Mouse (Mus musculus) neural tube, embryonic 15.5 days (tissue): ENCODE results near the gene Bglap3. TPM values are rescaled to one million over a fixed set of nuclear protein-coding genes. Genes with fewer than 3 reads are reported as not detected.
A peak's percentile ranks its signal among the peaks of the same experiment; 100 is the strongest.

Experiments used
- ATAC-seq: fragments of 200-750 bp; cut with Nextera tagmentation; 2 replicates; pipeline ENCODE4 v1.8.0; 2017; ENCODE audit warnings: mild to moderate bottlenecking, moderate TSS enrichment, moderate library complexity; ENCODE audit not compliant: low FRiP score
- H3K27ac ChIP-seq: fragments of 300-500 bp; sonication (generic); replicated peaks from 2 replicates; pipeline ENCODE4 v1.5.1; 2015; ENCODE audit warnings: mild to moderate bottlenecking, inconsistent platforms
- H3K27me3 ChIP-seq: fragments of 300-500 bp; sonication (generic); replicated peaks from 2 replicates; pipeline ENCODE4 v1.6.1; 2015; ENCODE audit warnings: inconsistent platforms
- H3K36me3 ChIP-seq: fragments of 300-500 bp; sonication (generic); 2 replicates; pipeline ENCODE4 v1.6.1; 2015; ENCODE audit warnings: inconsistent platforms
- H3K4me1 ChIP-seq: fragments of 300-500 bp; sonication (generic); 2 replicates; pipeline ENCODE4 v1.6.1; 2015; ENCODE audit warnings: inconsistent platforms
- H3K4me2 ChIP-seq: fragments of 300-500 bp; sonication (generic); 2 replicates; pipeline ENCODE4 v1.6.1; 2015; ENCODE audit warnings: inconsistent platforms, mild to moderate bottlenecking, moderate library complexity
- H3K4me3 ChIP-seq: fragments of 300-500 bp; sonication (generic); replicated peaks from 2 replicates; pipeline ENCODE4 v1.5.1; 2015; ENCODE audit warnings: mild to moderate bottlenecking, inconsistent platforms
- H3K9ac ChIP-seq: fragments of 300-500 bp; sonication (generic); replicated peaks from 2 replicates; pipeline ENCODE4 v1.6.1; 2015; ENCODE audit warnings: mild to moderate bottlenecking, inconsistent platforms
- H3K9me3 ChIP-seq: fragments of 300-500 bp; sonication (generic); replicated peaks from 2 replicates; pipeline ENCODE4 v1.6.1; 2016; ENCODE audit warnings: inconsistent platforms
- WGBS: fragments of 180-500 bp; shearing (Covaris S2); methylation state at CpG from one replicate; pipeline ENCODE4 v1.1.7; 2015; ENCODE audit warnings: mixed read lengths; 5-methylcytosine and 5-hydroxymethylcytosine counted together
- polyA plus RNA-seq: library from polyadenylated mRNA; unstranded; fragments of >200 nt; fragmentation: Nextera tagmentation; extraction: Ambion mirVana; gene quantifications from 2 replicates; pipeline ENCODE4 v1.2.1, GENCODE M21; 2015

The Bglap3 gene
- polyA plus RNA-seq, 1 experiment from 2014 or later: 0.15 TPM

DNA sequence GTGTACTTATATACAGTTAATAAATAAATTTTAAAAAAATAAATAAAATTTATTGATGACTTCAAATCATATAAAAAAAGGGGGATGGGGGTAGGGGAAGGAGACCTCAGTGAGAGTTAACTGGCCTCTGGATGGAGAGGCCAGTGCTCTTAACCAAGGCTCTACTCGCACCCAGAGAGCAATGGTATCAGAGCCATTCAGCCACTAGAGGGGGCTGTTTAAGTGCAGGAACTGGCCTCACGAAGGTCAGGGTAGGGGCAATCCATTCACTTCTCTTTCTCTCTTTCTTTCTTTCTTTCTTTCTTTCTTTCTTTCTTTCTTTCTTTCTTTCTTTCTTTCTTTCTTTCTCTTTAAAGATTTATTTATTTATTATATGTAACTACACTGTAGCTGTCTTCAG lies 41.3 kb downstream of the Bglap3 start:
- H3K9ac ChIP-seq: no peak overlapping the region
- no peak overlapping the region for H3K27ac ChIP-seq
- H3K4me2 ChIP-seq: no peak overlapping the region
- peaks cover 9% of the 10 kb centered on the region; the same call in 1 of the 2 replicates for H3K36me3 ChIP-seq
- no peaks in the 10 kb centered on the region for H3K9me3 ChIP-seq
- no peak overlapping the region for H3K4me3 ChIP-seq
- 23% methylated on average over 2 of the region's 2 CpGs for WGBS
- ATAC-seq: no peak
- no peaks in the 10 kb centered on the region for H3K27me3 ChIP-seq
- peaks cover 14% of the 10 kb centered on the region for H3K4me1 ChIP-seq

DNA sequence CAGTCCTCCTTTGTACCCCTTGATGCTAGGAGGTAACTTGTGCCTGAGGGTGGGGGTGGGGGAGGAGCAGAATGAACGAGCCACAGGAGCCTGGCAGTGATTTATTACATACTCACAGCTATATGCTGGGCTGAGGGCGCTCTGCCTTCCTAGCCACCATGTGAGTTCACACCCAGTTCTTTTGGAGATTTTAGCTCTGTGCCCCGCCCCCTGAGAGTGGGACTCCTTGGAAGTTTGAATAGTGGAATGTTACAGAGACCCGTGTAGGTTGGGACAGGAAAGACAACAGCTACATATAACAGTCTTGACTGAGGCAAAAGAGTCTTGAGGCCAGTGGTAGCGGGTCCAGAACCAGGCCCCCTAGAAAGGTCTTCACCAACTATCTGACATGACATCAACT lies 43.6 kb downstream of the Bglap3 start:
- Histone ChIP-seq H3K4me1 (peaks cover 20% of the 10 kb centered on the region), H3K36me3 (peaks cover 9% of the 10 kb centered on the region; the same call in 1 of the 2 replicates), H3K9ac (no peak overlapping the region), H3K9me3 (no peaks in the 10 kb centered on the region), H3K4me3 (no peak overlapping the region), H3K27me3 (no peaks in the 10 kb centered on the region), H3K27ac (no peak overlapping the region), H3K4me2 (no peak overlapping the region)
- 63% methylated on average over 5 of the region's 5 CpGs for WGBS
- ATAC-seq: no peak

DNA sequence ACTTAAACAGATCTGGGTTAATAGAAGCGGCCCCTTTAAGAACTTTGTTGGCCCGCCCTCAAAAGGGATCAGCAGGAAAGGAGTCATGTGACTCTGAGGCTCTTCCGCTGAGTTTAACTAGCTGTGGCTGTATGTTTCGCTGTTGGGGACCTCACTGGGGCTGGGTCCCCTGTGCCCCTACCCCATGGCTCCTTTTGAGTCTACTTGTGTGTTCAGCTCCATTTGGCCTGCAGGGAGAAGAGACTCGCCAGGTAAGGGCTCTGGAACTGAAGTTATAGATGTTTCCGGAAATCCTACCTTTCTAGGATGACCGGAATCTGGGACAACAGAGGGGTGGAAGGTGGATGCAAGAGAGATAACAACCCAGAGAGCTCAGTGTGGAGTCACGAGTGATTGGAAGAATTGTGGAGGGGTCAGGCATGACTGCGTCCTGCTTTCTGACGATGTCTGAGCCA lies 47.6 kb downstream of the Bglap3 start, which contains the start of gene Glmp:
Gene Glmp, plus strand, starts transcription at position 73 of the 455 bp plus-strand sequence.
- Histone ChIP-seq H3K9ac (peak within 1 kb of the TSS; percentile 79), H3K4me2 (peak within 1 kb of the TSS; percentile 89), H3K36me3 (peaks cover 40% of the 10 kb centered on the region), H3K4me3 (peak within 1 kb of the TSS; percentile 73), H3K27me3 (no peaks in the 10 kb centered on the region), H3K9me3 (no peaks in the 10 kb centered on the region), H3K27ac (peak within 1 kb of the TSS; percentile 43; the same call in 1 of the 2 replicates), H3K4me1 (peaks cover 20% of the 10 kb centered on the region)
- ATAC-seq: peak; percentile 88
- 2% methylated on average over 10 of the region's 10 CpGs for WGBS

Other genes with a start within 250 kb of the Bglap3 start
- gene Mef2d, start 230.4 kb downstream of the Bglap3 start, polyA plus RNA-seq: 14.3 and 20.3 TPM in 2 replicates
- gene Rhbg, start 118.0 kb downstream of the Bglap3 start, polyA plus RNA-seq: 0.78 and 0.83 TPM in 2 replicates
- 0.26 TPM in 1 of 2 replicates, not detected in the other for gene Gm38392, start 85.5 kb downstream of the Bglap3 start, polyA plus RNA-seq
- gene Tsacc, start 75.7 kb downstream of the Bglap3 start, polyA plus RNA-seq: 9.5 and 12.4 TPM in 2 replicates
- 426 and 468 TPM in 2 replicates for gene Cct3, start 75.6 kb downstream of the Bglap3 start, polyA plus RNA-seq
- 102 and 129 TPM in 2 replicates for gene Glmp, start 47.7 kb downstream of the Bglap3 start, polyA plus RNA-seq
- 1.9 and 3.3 TPM in 2 replicates for gene Tmem79, start 36.6 kb downstream of the Bglap3 start, polyA plus RNA-seq
- gene Smg5, start 36.5 kb downstream of the Bglap3 start, polyA plus RNA-seq: 57.7 and 60.8 TPM in 2 replicates
- 1.6 and 2.5 TPM in 2 replicates for gene Paqr6, start 8.2 kb downstream of the Bglap3 start, polyA plus RNA-seq
- not detected in 2 replicates for gene Bglap2, start 6.0 kb upstream of the Bglap3 start, polyA plus RNA-seq
- gene Bglap, start 11.7 kb upstream of the Bglap3 start, polyA plus RNA-seq: not detected in 2 replicates
- 25.8 and 52.7 TPM in 2 replicates for gene Pmf1, start 37.6 kb upstream of the Bglap3 start, polyA plus RNA-seq
- gene Slc25a44, start 52.4 kb upstream of the Bglap3 start, polyA plus RNA-seq: 33.6 and 36.4 TPM in 2 replicates
- 28.2 and 28.8 TPM in 2 replicates for gene Sema4a, start 88.4 kb upstream of the Bglap3 start, polyA plus RNA-seq
- gene Lmna, start 137.2 kb upstream of the Bglap3 start, polyA plus RNA-seq: 70.3 and 78.7 TPM in 2 replicates
- 18.6 and 19.2 TPM in 2 replicates for gene Mex3a, start 159.7 kb upstream of the Bglap3 start, polyA plus RNA-seq
- gene Rab25, start 175.6 kb upstream of the Bglap3 start, polyA plus RNA-seq: 0.29 and 4.1 TPM in 2 replicates
- gene Lamtor2, start 180.3 kb upstream of the Bglap3 start, polyA plus RNA-seq: 189 and 193 TPM in 2 replicates
- 39.2 and 40.1 TPM in 2 replicates for gene Ubqln4, start 181.0 kb upstream of the Bglap3 start, polyA plus RNA-seq
- gene Ssr2, start 203.1 kb upstream of the Bglap3 start, polyA plus RNA-seq: 157 and 175 TPM in 2 replicates
- 97.4 and 104 TPM in 2 replicates for gene Arhgef2, start 233.2 kb upstream of the Bglap3 start, polyA plus RNA-seq